Mouse (Mus musculus) hindbrain, embryonic 12.5 days (tissue): ENCODE measurements around the gene Atp6v0d1. TPM values are rescaled to one million over a fixed set of nuclear protein-coding genes. Genes with fewer than 3 reads are reported as not detected.
"Not testable (repeated sequence)": the region's sequence is repeated elsewhere in the genome, so short reads cannot be mapped to it uniquely, and the experiment has no call there.

Experiments
- ATAC-seq: fragments of 200-750 bp; cut with Nextera tagmentation; 2 replicates; pipeline ENCODE4 v1.8.0; 2017; ENCODE audit warnings: moderate TSS enrichment; ENCODE audit not compliant: low FRiP score
- H3K27ac ChIP-seq: fragments of 300-500 bp; sonication (generic); 2 replicates; pipeline ENCODE4 v1.5.1; 2016; ENCODE audit warnings: mild to moderate bottlenecking
- H3K27me3 ChIP-seq: fragments of 300-500 bp; sonication (generic); 2 replicates; pipeline ENCODE4 v1.6.1; 2016; ENCODE audit warnings: mild to moderate bottlenecking
- H3K36me3 ChIP-seq: fragments of 300-500 bp; sonication (generic); 2 replicates; pipeline ENCODE4 v1.6.1; 2016; ENCODE audit warnings: mild to moderate bottlenecking
- H3K4me1 ChIP-seq: fragments of 300-500 bp; sonication (generic); 2 replicates; pipeline ENCODE4 v1.6.1; 2016
- H3K4me2 ChIP-seq: fragments of 300-500 bp; sonication (generic); replicated peaks from 2 replicates; pipeline ENCODE4 v1.6.1; 2016; ENCODE audit warnings: mild to moderate bottlenecking
- H3K4me3 ChIP-seq: fragments of 300-500 bp; sonication (generic); 2 replicates; pipeline ENCODE4 v1.5.1; 2016; ENCODE audit warnings: mild to moderate bottlenecking
- H3K9ac ChIP-seq: fragments of 300-500 bp; sonication (generic); 2 replicates; pipeline ENCODE4 v1.6.1; 2016; ENCODE audit warnings: mild to moderate bottlenecking, moderate library complexity
- H3K9me3 ChIP-seq: fragments of 300-500 bp; sonication (generic); replicated peaks from 2 replicates; pipeline ENCODE4 v1.6.1; 2016; ENCODE audit warnings: mild to moderate bottlenecking
- WGBS: fragments of 180-500 bp; shearing (Covaris S2); methylation state at CpG from one replicate; pipeline ENCODE4 v1.1.7; 2016; 5-methylcytosine and 5-hydroxymethylcytosine counted together
- polyA plus RNA-seq: library from polyadenylated mRNA; unstranded; fragments of >200 nt; fragmentation: Nextera tagmentation; extraction: Ambion mirVana; gene quantifications from 2 replicates; pipeline ENCODE4 v1.2.1, GENCODE M21; 2016

Atp6v0d1 gene
- polyA plus RNA-seq, 1 experiment from 2014 or later: 127 TPM

DNA sequence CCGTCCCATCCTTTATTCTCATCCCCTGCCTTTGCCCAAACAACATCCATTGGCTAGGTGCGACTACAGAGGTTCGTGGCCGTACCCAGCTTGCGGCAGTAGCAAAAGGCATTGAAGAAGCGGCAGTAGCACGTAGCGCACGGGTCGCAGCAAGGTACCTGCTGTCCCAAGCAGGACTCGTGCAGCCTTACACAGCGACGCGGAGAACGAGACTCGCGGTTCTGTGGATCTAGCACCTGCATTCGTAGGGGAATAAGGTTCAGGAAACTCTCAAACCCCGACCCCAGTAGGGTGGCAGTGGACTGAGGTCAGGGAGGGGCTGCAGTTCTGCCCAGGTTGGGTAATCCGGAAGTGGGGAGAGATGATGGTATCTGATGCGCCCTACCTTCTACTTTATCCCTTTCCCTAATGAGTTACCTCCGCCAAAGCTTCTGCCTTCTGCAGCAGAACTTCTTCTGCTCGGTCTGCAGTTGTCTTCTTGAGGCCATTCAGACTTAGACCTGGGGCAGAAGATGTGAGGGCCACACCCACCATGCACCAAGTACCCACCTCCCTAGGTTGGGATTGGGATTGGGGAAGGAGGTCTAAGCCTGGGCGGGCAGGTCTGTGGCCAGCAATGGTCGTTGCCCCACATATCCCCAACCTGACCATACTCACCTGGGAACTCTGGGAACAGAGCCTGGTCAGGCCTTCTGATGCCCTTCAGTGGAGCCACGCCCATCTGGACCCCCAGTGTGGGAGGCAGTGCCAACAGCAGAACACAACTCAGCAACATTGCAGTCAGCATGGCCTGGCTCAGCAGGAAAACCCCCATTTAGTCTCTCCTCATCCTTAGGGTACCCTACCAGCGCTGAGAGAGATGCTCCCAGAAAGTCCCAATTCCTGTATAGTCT is 1.1 kb upstream of the Atp6v0d1 start:
- H3K4me1 ChIP-seq: peaks cover 27% of the 10 kb centered on the region
- H3K36me3 ChIP-seq: no peaks in the 10 kb centered on the region
- WGBS: 27% methylated on average over 27 of the region's 27 CpGs
- peak overlapping the region; percentile 80 for H3K4me2 ChIP-seq
- H3K27me3 ChIP-seq: no peaks in the 10 kb centered on the region; the same call in 1 of the 2 replicates
- peak overlapping the region; percentile 40 for H3K27ac ChIP-seq
- no peaks in the 10 kb centered on the region for H3K9me3 ChIP-seq
- peak overlapping the region; percentile 76 for H3K4me3 ChIP-seq
- H3K9ac ChIP-seq: peak overlapping the region; percentile 60
- ATAC-seq: peak; percentile 12; the same call in 1 of the 2 replicates

DNA sequence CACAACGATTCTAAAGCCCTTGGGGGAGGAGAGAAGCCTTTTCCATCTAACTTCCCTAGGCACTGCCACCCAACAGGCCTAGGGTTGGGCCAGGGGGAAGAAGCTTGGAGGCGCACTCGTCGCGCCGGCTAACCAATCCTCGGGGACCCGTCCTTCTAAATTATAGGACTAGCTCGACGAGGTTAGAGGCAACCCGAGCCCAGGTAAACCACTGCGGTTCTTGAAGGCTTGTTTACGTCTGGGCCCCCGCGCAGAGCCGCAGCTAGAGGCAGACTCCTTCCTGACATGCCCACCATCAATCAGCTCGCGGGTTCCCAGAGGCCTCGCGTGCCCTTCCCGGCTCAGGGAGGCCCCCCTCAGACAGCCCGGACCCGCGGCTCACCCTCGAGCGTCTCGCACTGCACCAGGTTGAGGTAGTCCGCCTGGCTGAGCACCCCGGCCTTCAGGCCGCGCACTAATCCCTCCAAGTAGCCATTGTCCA is 406 bp downstream of the Atp6v0d1 start:
- H3K9ac ChIP-seq: peak overlapping the region; percentile 84
- under 1% methylated on average over 31 of the region's 31 CpGs for WGBS
- no peaks in the 10 kb centered on the region for H3K36me3 ChIP-seq
- peak overlapping the region; percentile 80 for H3K4me2 ChIP-seq
- H3K4me3 ChIP-seq: peak overlapping the region; percentile 76
- peak; percentile 84 for ATAC-seq
- H3K27ac ChIP-seq: peak overlapping the region; percentile 85
- no peaks in the 10 kb centered on the region for H3K9me3 ChIP-seq
- H3K27me3 ChIP-seq: no peaks in the 10 kb centered on the region; the same call in 1 of the 2 replicates
- peaks cover 27% of the 10 kb centered on the region for H3K4me1 ChIP-seq

DNA sequence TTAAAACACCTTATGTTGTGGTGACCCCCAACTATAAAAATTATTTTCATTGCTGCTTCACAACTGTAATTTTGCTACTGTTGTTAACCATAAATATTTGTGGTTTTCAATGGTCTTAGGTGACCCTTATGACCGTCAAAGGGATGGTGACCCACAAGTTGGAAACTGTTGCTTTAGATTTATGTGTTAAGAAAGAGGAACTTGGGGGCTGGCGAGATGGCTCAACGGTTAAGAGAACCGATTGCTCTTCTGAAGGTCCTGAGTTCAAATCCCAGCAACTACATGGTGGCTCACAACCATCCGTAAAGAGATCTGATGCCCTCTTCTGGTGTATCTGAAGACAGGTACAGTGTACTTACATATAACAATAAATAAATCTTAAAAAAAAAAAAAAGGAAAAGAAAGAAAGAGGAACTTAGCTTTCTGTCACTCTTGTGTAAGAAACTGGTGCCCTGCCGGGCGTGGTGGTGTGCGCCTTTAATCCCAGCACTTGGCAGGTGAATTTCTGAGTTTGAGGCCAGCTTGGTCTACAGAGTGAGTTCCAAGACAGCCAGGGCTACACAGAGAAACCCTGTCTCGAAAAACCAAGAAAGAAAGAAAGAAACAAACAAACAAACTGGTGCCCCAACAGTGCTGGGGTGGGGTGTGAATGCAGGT is 1.1 kb downstream of the Atp6v0d1 start:
- H3K27me3 ChIP-seq, ATAC-seq, H3K36me3 ChIP-seq, H3K27ac ChIP-seq, H3K9me3 ChIP-seq: not testable (repeated sequence)
- H3K9ac ChIP-seq: peak overlapping the region; percentile 84
- 85% methylated on average over 9 of the region's 9 CpGs for WGBS
- H3K4me3 ChIP-seq: peak overlapping the region; percentile 76
- peaks cover 27% of the 10 kb centered on the region for H3K4me1 ChIP-seq
- H3K4me2 ChIP-seq: peak overlapping the region; percentile 80

DNA sequence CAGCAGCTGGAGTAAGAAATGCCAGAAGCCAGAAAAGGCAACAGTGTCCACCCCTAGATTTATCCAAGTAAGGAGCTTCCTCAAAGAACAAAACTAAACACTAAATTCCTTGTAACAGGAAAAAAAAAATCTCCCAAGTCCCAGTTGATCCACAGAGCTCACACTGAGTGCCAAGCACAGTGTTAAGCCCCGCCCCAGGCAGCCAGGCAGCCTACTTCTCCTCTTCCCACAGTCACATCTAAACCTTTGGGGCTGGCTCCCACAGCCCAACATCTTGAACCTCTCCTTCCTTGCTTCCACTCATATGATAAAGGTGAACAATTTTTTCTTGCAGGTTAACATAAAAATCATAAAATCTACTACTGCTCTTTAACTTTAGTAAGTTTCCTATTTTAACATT is 2.0 kb downstream of the Atp6v0d1 start:
- no peak for ATAC-seq
- H3K9me3 ChIP-seq: no peaks in the 10 kb centered on the region
- WGBS: 91% methylated on average over 1 of the region's 1 CpGs
- H3K27ac ChIP-seq: no peak overlapping the region
- H3K36me3 ChIP-seq: 0 out of 2 replicates have a peak, but pooled peaks cover 5% of the 10 kb centered on the region
- no peak overlapping the region for H3K9ac ChIP-seq
- H3K4me3 ChIP-seq: no peak overlapping the region
- no peaks in the 10 kb centered on the region; the same call in 1 of the 2 replicates for H3K27me3 ChIP-seq
- H3K4me1 ChIP-seq: peaks cover 27% of the 10 kb centered on the region
- H3K4me2 ChIP-seq: no peak overlapping the region

DNA sequence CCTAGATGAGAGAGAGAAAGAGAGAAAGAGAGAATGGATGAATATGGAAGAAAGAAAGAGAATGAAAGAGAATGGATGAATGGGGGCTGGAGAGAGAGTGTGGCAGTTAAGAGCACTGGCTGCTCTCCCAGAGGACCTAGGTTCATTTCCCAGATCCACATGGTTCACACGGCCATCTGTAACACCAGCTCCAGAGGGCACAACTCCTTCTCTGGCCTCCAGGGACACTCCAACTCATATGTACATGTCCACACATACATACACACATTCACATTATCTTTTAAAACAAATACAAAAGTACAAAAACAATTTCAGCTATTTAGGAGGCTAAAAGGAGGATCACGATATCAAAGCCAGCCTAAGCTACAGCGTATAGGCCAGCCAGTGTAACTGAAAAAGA is 3.0 kb downstream of the Atp6v0d1 start:
- Histone ChIP-seq H3K9me3 (no peaks in the 10 kb centered on the region), H3K9ac (no peak overlapping the region), H3K4me2 (no peak overlapping the region), H3K4me1 (peaks cover 27% of the 10 kb centered on the region), H3K27ac (no peak overlapping the region), H3K4me3 (no peak overlapping the region), H3K36me3 (peaks cover 10% of the 10 kb centered on the region; the same call in 1 of the 2 replicates), H3K27me3 (no peaks in the 10 kb centered on the region; the same call in 1 of the 2 replicates)
- no peak for ATAC-seq
- WGBS: 87% methylated on average over 3 of the region's 3 CpGs

DNA sequence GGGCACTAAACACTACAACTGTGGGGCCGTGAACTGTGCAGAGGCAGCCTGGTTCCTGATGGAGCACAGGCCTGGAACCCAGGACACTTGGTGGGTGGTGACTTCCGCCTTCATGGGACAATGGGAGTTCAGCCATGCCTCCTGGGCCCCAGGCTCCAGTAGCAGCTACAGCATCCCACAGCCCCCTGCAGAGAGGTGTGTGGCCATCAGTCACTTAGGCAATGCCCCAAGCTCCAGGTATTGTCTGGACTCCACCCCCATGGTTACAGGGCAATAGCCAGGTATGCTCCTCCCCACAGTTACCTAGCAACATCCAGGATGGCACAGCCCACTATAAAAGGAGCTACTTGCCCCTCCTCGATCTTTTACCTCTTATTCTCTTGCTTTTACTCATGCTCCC is 10.6 kb downstream of the Atp6v0d1 start:
- H3K9ac ChIP-seq: no peak overlapping the region
- ATAC-seq: no peak
- H3K27me3 ChIP-seq: no peaks in the 10 kb centered on the region
- no peak overlapping the region for H3K27ac ChIP-seq
- no peak overlapping the region for H3K4me3 ChIP-seq
- no peak overlapping the region for H3K4me2 ChIP-seq
- no peaks in the 10 kb centered on the region for H3K4me1 ChIP-seq
- WGBS: 62% methylated on average over 3 of the region's 3 CpGs
- peaks cover 9% of the 10 kb centered on the region; the same call in 1 of the 2 replicates for H3K36me3 ChIP-seq
- H3K9me3 ChIP-seq: no peaks in the 10 kb centered on the region

DNA sequence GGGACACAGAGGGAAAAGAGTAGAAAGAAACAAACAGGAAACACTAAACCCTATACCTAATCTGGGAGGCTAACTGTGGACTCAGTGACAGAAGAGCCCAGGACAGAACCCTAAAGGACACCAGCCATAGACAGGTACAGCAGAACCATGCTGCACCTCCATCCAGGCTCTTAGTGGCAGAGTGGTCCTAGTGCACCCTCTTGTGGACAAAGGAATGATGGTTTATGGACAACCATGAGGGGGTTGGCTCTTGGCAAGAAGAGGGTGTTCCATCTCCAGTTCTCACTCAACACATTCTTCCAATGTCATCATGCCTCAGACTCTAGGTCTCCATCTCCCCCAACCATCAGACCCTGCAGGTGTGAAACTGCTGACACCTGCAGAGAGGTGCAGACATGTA is 11.8 kb downstream of the Atp6v0d1 start:
- Histone ChIP-seq H3K9ac (no peak overlapping the region), H3K36me3 (peaks cover 5% of the 10 kb centered on the region; the same call in 1 of the 2 replicates), H3K27ac (no peak overlapping the region), H3K4me2 (no peak overlapping the region), H3K4me3 (no peak overlapping the region), H3K27me3 (no peaks in the 10 kb centered on the region), H3K4me1 (no peaks in the 10 kb centered on the region), H3K9me3 (no peaks in the 10 kb centered on the region)
- 0 out of 2 replicates have a peak, but pooled peaks have one; percentile 48 for ATAC-seq

DNA sequence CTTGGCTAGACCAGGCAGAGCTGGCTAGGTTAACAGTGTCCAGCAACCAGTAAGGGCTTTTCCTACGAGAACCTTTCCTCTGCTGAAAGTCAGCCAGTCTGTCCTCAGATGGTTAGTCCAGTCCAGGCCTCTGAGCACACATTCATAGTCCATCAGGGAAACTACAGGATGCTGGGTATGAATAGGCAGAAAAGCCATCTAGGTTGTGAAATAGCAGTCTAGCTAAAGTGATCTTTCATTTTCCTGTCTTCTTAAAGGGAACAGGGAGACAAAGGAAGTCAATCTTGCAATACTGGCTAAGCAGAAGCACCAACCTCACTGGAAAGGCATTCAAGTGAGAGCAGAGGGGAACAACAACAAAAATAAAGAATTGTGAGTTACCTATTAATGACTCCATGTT is 13.0 kb downstream of the Atp6v0d1 start:
- no peaks in the 10 kb centered on the region for H3K36me3 ChIP-seq
- H3K4me1 ChIP-seq: no peaks in the 10 kb centered on the region
- H3K4me3 ChIP-seq: no peak overlapping the region
- no peak for ATAC-seq
- H3K4me2 ChIP-seq: no peak overlapping the region
- no peaks in the 10 kb centered on the region for H3K9me3 ChIP-seq
- no peaks in the 10 kb centered on the region for H3K27me3 ChIP-seq
- H3K9ac ChIP-seq: no peak overlapping the region
- WGBS: 81% methylated on average over 1 of the region's 1 CpGs
- no peak overlapping the region for H3K27ac ChIP-seq

DNA sequence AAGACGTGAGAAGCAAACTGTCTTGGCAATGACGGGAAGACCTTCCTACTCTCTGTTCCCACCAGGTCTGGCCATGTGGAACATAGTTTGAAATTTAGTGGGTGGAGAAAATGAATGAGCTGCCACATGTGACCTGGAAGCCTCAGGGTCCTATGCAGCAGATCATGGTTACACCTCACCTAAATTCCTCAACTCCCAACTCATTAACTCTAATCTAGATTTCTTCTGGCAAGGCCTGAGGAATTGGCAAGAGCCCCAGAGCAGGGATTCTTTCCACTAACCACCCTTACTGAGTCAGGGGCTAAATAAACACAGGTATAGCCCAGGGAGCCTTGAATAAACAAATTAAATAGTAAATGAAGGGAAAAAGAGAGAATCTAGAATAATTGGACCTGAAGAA is 13.8 kb downstream of the Atp6v0d1 start:
- ATAC-seq: no peak
- 91% methylated on average over 2 of the region's 2 CpGs for WGBS
- H3K4me2 ChIP-seq: no peak overlapping the region
- no peaks in the 10 kb centered on the region for H3K27me3 ChIP-seq
- H3K9ac ChIP-seq: no peak overlapping the region
- H3K9me3 ChIP-seq: no peaks in the 10 kb centered on the region
- H3K4me1 ChIP-seq: no peaks in the 10 kb centered on the region
- H3K4me3 ChIP-seq: no peak overlapping the region
- H3K27ac ChIP-seq: no peak overlapping the region
- no peaks in the 10 kb centered on the region for H3K36me3 ChIP-seq

DNA sequence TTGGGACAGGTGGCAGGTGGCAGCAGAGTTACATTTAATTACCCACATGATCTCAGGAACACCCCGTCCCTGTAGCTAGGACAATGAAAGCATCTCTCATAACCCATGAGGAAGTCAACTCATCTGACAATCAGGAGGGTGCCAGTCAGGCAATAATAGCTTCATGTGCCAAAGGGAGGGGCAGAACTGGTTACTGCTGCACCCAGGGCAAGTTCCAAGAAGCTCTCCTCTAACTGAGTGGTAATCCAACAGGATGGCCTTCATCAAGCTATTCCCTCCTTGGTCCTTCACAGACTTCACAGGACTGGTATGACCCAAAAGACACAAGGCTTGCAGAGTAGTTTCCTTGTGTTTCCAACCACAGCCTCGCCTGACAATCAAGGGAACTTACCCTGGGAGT is 15.8 kb downstream of the Atp6v0d1 start:
- H3K4me3 ChIP-seq: no peak overlapping the region
- no peaks in the 10 kb centered on the region for H3K36me3 ChIP-seq
- H3K9ac ChIP-seq: no peak overlapping the region
- H3K4me1 ChIP-seq: peaks cover 3% of the 10 kb centered on the region; the same call in 1 of the 2 replicates
- H3K4me2 ChIP-seq: no peak overlapping the region
- H3K9me3 ChIP-seq: no peaks in the 10 kb centered on the region
- H3K27me3 ChIP-seq: no peaks in the 10 kb centered on the region
- ATAC-seq: no peak
- no peak overlapping the region for H3K27ac ChIP-seq
- 77% methylated on average over 2 of the region's 2 CpGs for WGBS

DNA sequence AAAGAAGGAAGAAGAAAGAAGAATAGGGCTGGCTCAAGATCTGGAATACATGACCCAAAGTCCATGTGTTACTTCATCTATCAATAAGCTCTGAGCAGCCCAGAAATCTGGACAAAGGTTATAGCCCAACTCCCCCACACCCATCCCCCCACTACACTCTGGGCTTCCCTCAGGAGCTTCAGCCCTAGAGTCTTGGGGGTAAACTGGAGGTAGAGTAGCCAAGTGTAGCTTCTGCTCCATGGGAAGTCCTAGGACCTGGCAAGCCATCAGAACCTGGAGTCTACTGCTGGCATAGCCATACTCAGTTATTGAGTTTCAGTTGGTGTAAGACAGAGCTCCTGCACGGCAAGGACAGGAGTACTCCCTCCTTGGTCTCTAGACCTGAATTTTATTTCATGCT is 16.3 kb downstream of the Atp6v0d1 start:
- H3K36me3 ChIP-seq: no peaks in the 10 kb centered on the region
- no peak overlapping the region for H3K4me3 ChIP-seq
- whole genome bisulfite sequencing: 91% methylated on average over 1 of the region's 1 CpGs
- no peak overlapping the region for H3K4me2 ChIP-seq
- H3K27me3 ChIP-seq: no peaks in the 10 kb centered on the region
- H3K4me1 ChIP-seq: peaks cover 6% of the 10 kb centered on the region; the same call in 1 of the 2 replicates
- no peaks in the 10 kb centered on the region for H3K9me3 ChIP-seq
- no peak overlapping the region for H3K9ac ChIP-seq
- no peak overlapping the region for H3K27ac ChIP-seq
- ATAC-seq: no peak
